Mouse (Mus musculus) adipose tissue, adult 10 weeks (tissue): ENCODE data around the gene Ifi209. TPM values are rescaled to one million over a fixed set of nuclear protein-coding genes. Genes with fewer than 3 reads are reported as not detected.

Experiments
- polyA plus RNA-seq: library from polyadenylated mRNA; stranded (reverse); fragments of 350-450 nt; fragmentation: Illumina TruSeq; extraction: RNeasy Lipid Tissue Mini Kit (QIAGEN cat#74804); gene quantifications from one replicate; pipeline ENCODE4 v1.2.3, GENCODE M21; 2014; ENCODE audit warnings: low read depth, low replicate concordance

Gene Ifi209
- polyA plus RNA-seq, result 2.6 TPM

GRCm38 (mm10) chr1:173630622-173631021, at the start of gene Ifi209:
TSS of gene Ifi209 (plus strand) at chr1:173630917.

GRCm38 (mm10) chr1:173598838-173599494, 31.8 kb upstream of the Ifi209 start, which contains the start of gene Ifi213:
TSS of gene Ifi213 (minus strand) at chr1:173599274.

GRCm38 (mm10) chr1:173673458-173674097, 42.9 kb downstream of the Ifi209 start, which contains the start of gene Ifi208:
TSS of gene Ifi208 (plus strand) at chr1:173673675.

Other genes starting within 250 kb of the Ifi209 start
- 0.73 TPM for gene Ifi206, start 139.9 kb upstream of the Ifi209 start, polyA plus RNA-seq
- gene Ifi214, start 95.0 kb upstream of the Ifi209 start, polyA plus RNA-seq, result not detected
- 2.6 TPM for gene Ifi213, start 31.6 kb upstream of the Ifi209 start, polyA plus RNA-seq
- gene Ifi208, start 42.8 kb downstream of the Ifi209 start, polyA plus RNA-seq, result 0.78 TPM
- gene Ifi207, start 110.8 kb downstream of the Ifi209 start, polyA plus RNA-seq, result 14.4 TPM
- gene Ifi204, start 136.0 kb downstream of the Ifi209 start, polyA plus RNA-seq, result 16.2 TPM